Mouse (Mus musculus): ENCODE measurements around the gene Nptn.
A peak's percentile ranks its signal among the peaks of the same experiment; 100 is the strongest.

Gene Nptn

GRCm38 (mm10) chr9:58656396-58656795 lies 74.4 kb downstream of the Nptn start:
- peak; percentile 50 for DNase-seq (ENCODE audit: low read depth, low spot score)

GRCm38 (mm10) chr9:58656824-58657223 lies 74.8 kb downstream of the Nptn start:
- DNase-seq (ENCODE audit: low read depth, low spot score) = no peak

GRCm38 (mm10) chr9:58657735-58658512 lies 75.9 kb downstream of the Nptn start:
- DNase-seq (ENCODE audit: low read depth, low spot score) = no peak

GRCm38 (mm10) chr9:58658596-58659309 lies 76.7 kb downstream of the Nptn start:
- DNase-seq (ENCODE audit: low read depth, low spot score) = no peak

- DNase-seq (ENCODE audit: low read depth, low spot score) = no peak
These were observed 77.3 kb downstream of the Nptn start for GRCm38 (mm10) chr9:58659331-58659730.

- DNase-seq (ENCODE audit: low read depth, low spot score) = no peak
These were observed 77.9 kb downstream of the Nptn start for GRCm38 (mm10) chr9:58659989-58660388.

- no peak for DNase-seq (ENCODE audit: low read depth, low spot score)
These were observed 78.6 kb downstream of the Nptn start for GRCm38 (mm10) chr9:58660673-58661072.

GRCm38 (mm10) chr9:58662007-58662406 lies 80.0 kb downstream of the Nptn start:
- peak; percentile 46 for DNase-seq (ENCODE audit: low read depth, low spot score)

GRCm38 (mm10) chr9:58662791-58663190 lies 80.8 kb downstream of the Nptn start:
- no peak for DNase-seq (ENCODE audit: low read depth, low spot score)

- no peak for DNase-seq (ENCODE audit: low read depth, low spot score)
These were observed 83.5 kb downstream of the Nptn start for GRCm38 (mm10) chr9:58665492-58665891.

- no peak for DNase-seq (ENCODE audit: low read depth, low spot score)
These were observed 84.2 kb downstream of the Nptn start for GRCm38 (mm10) chr9:58666191-58666590.

- no peak for DNase-seq (ENCODE audit: low read depth, low spot score)
These were observed 85.2 kb downstream of the Nptn start for GRCm38 (mm10) chr9:58667244-58667643.

GRCm38 (mm10) chr9:58668171-58668570 lies 86.1 kb downstream of the Nptn start:
- DNase-seq (ENCODE audit: low read depth, low spot score) = no peak

GRCm38 (mm10) chr9:58669071-58669470 lies 87.0 kb downstream of the Nptn start:
- no peak for DNase-seq (ENCODE audit: low read depth, low spot score)

GRCm38 (mm10) chr9:58669819-58670218 lies 87.8 kb downstream of the Nptn start:
- DNase-seq (ENCODE audit: low read depth, low spot score) = no peak

GRCm38 (mm10) chr9:58672474-58672873 lies 90.4 kb downstream of the Nptn start:
- peak; percentile 34 for DNase-seq (ENCODE audit: low read depth, low spot score)

- DNase-seq (ENCODE audit: low read depth, low spot score) = no peak
These were observed 92.7 kb downstream of the Nptn start for GRCm38 (mm10) chr9:58674736-58675135.

GRCm38 (mm10) chr9:58675371-58675770 lies 93.3 kb downstream of the Nptn start:
- DNase-seq (ENCODE audit: low read depth, low spot score) = no peak

GRCm38 (mm10) chr9:58681411-58681810 lies 99.4 kb downstream of the Nptn start:
- DNase-seq (ENCODE audit: low read depth, low spot score) = no peak

- no peak for DNase-seq (ENCODE audit: low read depth, low spot score)
These were observed 100.1 kb downstream of the Nptn start for GRCm38 (mm10) chr9:58682106-58682505.

GRCm38 (mm10) chr9:58683372-58683771 lies 101.3 kb downstream of the Nptn start:
- DNase-seq (ENCODE audit: low read depth, low spot score) = no peak

GRCm38 (mm10) chr9:58685290-58685689 lies 103.2 kb downstream of the Nptn start:
- DNase-seq (ENCODE audit: low read depth, low spot score) = no peak

GRCm38 (mm10) chr9:58688076-58688475 lies 106.0 kb downstream of the Nptn start:
- DNase-seq (ENCODE audit: low read depth, low spot score) = no peak
